Mouse (Mus musculus) heart, adult 2 months (tissue): Measurements from ENCODE around the gene Mslnl. TPM values are rescaled to one million over a fixed set of nuclear protein-coding genes. Genes with fewer than 3 reads are reported as not detected.
A peak's percentile ranks its signal among the peaks of the same experiment; 100 is the strongest.

Experiments
- DNase-seq, 2 experiments: peaks; one replicate each; pipeline ENCODE4 v3.0.0; 2021
- H3K27ac ChIP-seq: fragments of 200-600 bp; 2 replicates; pipeline ENCODE4 v1.8.1; 2022
- H3K27me3 ChIP-seq: fragments of 200-500 bp; 2 replicates; pipeline ENCODE4 v1.6.1; 2012; ENCODE audit warnings: mild to moderate bottlenecking, low read length, inconsistent platforms, mixed read lengths; ENCODE audit not compliant: control insufficient read depth, insufficient read depth
- H3K36me3 ChIP-seq: fragments of 200-500 bp; 2 replicates; pipeline ENCODE4 v1.6.1; 2012; ENCODE audit warnings: low read length, inconsistent platforms; ENCODE audit not compliant: control insufficient read depth, insufficient read depth
- H3K4me1 ChIP-seq: fragments of 200-500 bp; 2 replicates; pipeline ENCODE4 v1.6.1; 2011; ENCODE audit warnings: low read length; ENCODE audit not compliant: control insufficient read depth, insufficient read depth
- H3K4me3 ChIP-seq: fragments of 200-600 bp; 2 replicates; pipeline ENCODE4 v1.8.1; 2022
- H3K79me2 ChIP-seq: fragments of 200-500 bp; replicated peaks from 2 replicates; pipeline ENCODE4 v1.6.1; 2012; ENCODE audit warnings: mild to moderate bottlenecking, inconsistent platforms, low read length, moderate library complexity, mixed read lengths; ENCODE audit not compliant: control insufficient read depth, insufficient read depth
- H3K9ac ChIP-seq: fragments of 200-500 bp; 2 replicates; pipeline ENCODE4 v1.6.1; 2012; ENCODE audit warnings: low read depth, mild to moderate bottlenecking, control low read depth, inconsistent platforms, low read length, mixed read lengths
- CTCF ChIP-seq: fragments of 200-600 bp; IDR thresholded peaks from 2 replicates; pipeline ENCODE4 v1.8.1; 2022; ENCODE audit warnings: antibody characterized with exemption, mild to moderate bottlenecking, moderate library complexity
- EP300 ChIP-seq: fragments of 200-500 bp; IDR thresholded peaks from 2 replicates; pipeline ENCODE4 v1.6.1; 2011; ENCODE audit warnings: low read depth, low read length, control low read depth; ENCODE audit not compliant: insufficient read depth
- POLR2A ChIP-seq: fragments of 200-500 bp; IDR thresholded peaks from 2 replicates; pipeline ENCODE4 v1.6.1; 2011; ENCODE audit warnings: mild to moderate bottlenecking, low read depth, low read length, control low read depth; ENCODE audit not compliant: insufficient read depth
- WGBS: fragments of 180-500 bp; shearing (Covaris S2); methylation state at CpG from one replicate; pipeline ENCODE4 v1.1.7; 2018; 5-methylcytosine and 5-hydroxymethylcytosine counted together
- intact Hi-C: fragments of 180-260 bp; cut with DNase I; formaldehyde crosslinking; loops from one replicate; pipeline ENCODE4 v1.15.1; 2025
- polyA plus RNA-seq: library from polyadenylated mRNA; depleted of rRNA; stranded (reverse); fragments of >200 nt; gene quantifications from 2 replicates; pipeline ENCODE4 v1.2.3, GENCODE M21; 2012
- total RNA-seq, 2 experiments: library from RNA; stranded (reverse); gene quantifications; 2 replicates each; pipeline ENCODE4 v1.2.3; 2021

Gene Mslnl
- total and polyA plus RNA-seq, 3 experiments: 0.10 TPM; not detected in 2

DNA sequence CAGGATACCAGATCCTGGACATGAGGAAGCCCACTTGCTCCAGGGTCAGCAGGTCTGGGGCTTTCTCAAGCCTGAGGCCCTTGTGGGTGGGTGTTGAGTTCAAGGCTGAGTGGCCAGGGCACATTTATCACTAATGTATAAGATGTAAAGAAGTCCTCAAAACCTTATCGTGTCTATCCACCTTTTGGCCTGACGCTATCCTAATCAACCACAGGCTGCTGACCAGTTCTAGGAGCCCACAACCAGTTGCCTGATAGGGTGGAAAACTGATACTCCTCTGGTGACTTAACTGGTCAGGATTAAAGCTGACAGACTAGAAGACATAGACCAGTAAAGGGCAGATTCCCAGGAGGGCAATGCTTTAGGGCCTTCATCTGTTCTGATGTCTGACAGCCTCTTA, 25.8 kb upstream of the Mslnl start:
- Histone ChIP-seq H3K79me2 (no peaks in the 10 kb centered on the region), H3K27me3 (no peaks in the 10 kb centered on the region), H3K27ac (no peak overlapping the region), H3K4me1 (no peaks in the 10 kb centered on the region), H3K36me3 (no peaks in the 10 kb centered on the region), H3K9ac (no peak overlapping the region), H3K4me3 (no peak overlapping the region)
- DNase-seq: no peak
- intact Hi-C loops: no loop called here
- TF ChIP-seq CTCF (no peak), POLR2A (no peak), EP300 (no peak)
- 95% methylated on average over 2 of the region's 2 CpGs for WGBS

DNA sequence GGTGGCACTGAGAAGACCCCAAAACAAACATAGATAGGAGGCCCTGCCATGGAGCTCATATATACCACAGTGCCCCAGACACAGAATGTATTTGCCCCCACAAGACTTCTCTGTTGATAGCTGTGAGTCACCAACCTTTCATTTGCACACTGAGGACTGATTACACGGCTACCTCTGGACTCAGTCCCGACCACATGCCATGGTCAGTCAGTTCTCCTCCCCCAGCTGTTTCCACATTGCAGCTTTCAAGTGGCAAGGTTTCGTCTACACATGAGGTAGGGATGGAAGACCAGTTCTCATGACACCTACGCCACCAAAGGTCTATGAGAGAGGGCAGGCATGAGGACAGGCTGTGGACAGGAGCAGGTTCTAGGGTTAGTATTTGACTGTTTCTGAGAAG, 24.7 kb upstream of the Mslnl start:
- intact Hi-C loops: no loop called here
- DNase-seq: no peak
- H3K27me3 ChIP-seq: no peaks in the 10 kb centered on the region
- 55% methylated on average over 4 of the region's 4 CpGs for WGBS
- TF ChIP-seq POLR2A (no peak), EP300 (no peak), CTCF (no peak)
- no peak overlapping the region for H3K9ac ChIP-seq
- no peaks in the 10 kb centered on the region for H3K4me1 ChIP-seq
- no peaks in the 10 kb centered on the region for H3K36me3 ChIP-seq
- no peak overlapping the region for H3K27ac ChIP-seq
- no peak overlapping the region for H3K4me3 ChIP-seq
- H3K79me2 ChIP-seq: no peaks in the 10 kb centered on the region

DNA sequence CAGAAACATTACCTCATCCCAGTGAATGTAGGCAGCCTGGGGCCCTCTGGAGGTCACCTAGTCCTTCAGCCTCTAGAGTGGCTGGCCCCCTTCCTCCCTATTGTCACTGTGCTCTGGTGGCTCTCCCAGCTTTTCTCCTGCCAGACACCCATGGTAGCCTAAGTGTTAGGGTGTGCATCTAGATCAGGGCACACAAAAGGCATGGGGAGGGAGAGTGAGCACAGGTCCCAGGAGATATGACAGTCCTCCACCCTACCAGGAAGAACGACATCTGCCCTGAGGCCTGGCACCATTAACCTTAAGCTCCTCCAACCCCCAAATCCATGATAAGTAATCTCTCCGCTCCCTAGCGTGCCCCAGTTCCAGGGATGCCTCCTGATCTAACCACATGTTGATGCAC, 20.2 kb upstream of the Mslnl start:
- TF ChIP-seq CTCF: no peak
- TF ChIP-seq EP300: no peak
- no peak for TF ChIP-seq POLR2A
- WGBS: 62% methylated on average over 3 of the region's 3 CpGs
- Histone ChIP-seq H3K27me3 (peaks cover 2% of the 10 kb centered on the region; the same call in 1 of the 2 replicates), H3K4me1 (no peaks in the 10 kb centered on the region), H3K9ac (no peak overlapping the region), H3K79me2 (no peaks in the 10 kb centered on the region), H3K36me3 (no peaks in the 10 kb centered on the region), H3K4me3 (no peak overlapping the region), H3K27ac (no peak overlapping the region)
- no peak for DNase-seq
- intact Hi-C loops: no loop called here

DNA sequence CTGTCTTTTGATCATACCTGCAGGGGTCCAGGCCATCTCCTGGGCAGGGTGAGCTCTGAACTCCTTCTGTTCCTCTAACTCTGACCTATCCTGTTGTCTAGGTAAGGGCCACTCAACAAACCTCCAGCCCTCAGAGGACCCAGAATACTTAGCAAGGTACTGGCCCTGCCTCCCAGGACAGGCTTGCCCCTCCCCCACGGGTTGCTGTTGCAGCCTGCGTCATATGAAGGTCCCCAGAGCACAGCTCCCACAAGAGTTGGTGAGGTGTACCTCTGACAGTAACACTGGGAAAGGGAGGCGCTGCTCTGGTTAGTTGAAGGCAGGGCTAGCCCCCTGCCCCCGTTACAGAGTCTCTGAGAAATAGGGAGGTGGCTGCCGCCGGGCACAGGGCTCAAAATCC, 19.7 kb upstream of the Mslnl start:
- Histone ChIP-seq H3K4me3 (no peak overlapping the region), H3K9ac (no peak overlapping the region), H3K79me2 (no peaks in the 10 kb centered on the region), H3K27ac (no peak overlapping the region), H3K36me3 (no peaks in the 10 kb centered on the region), H3K4me1 (no peaks in the 10 kb centered on the region), H3K27me3 (peaks cover 2% of the 10 kb centered on the region; the same call in 1 of the 2 replicates)
- intact Hi-C loops: no loop called here
- TF ChIP-seq EP300 (no peak), POLR2A (no peak), CTCF (no peak)
- peak in 1 of 2 experiments; percentile 10 for DNase-seq
- WGBS: 15% methylated on average over 6 of the region's 6 CpGs

DNA sequence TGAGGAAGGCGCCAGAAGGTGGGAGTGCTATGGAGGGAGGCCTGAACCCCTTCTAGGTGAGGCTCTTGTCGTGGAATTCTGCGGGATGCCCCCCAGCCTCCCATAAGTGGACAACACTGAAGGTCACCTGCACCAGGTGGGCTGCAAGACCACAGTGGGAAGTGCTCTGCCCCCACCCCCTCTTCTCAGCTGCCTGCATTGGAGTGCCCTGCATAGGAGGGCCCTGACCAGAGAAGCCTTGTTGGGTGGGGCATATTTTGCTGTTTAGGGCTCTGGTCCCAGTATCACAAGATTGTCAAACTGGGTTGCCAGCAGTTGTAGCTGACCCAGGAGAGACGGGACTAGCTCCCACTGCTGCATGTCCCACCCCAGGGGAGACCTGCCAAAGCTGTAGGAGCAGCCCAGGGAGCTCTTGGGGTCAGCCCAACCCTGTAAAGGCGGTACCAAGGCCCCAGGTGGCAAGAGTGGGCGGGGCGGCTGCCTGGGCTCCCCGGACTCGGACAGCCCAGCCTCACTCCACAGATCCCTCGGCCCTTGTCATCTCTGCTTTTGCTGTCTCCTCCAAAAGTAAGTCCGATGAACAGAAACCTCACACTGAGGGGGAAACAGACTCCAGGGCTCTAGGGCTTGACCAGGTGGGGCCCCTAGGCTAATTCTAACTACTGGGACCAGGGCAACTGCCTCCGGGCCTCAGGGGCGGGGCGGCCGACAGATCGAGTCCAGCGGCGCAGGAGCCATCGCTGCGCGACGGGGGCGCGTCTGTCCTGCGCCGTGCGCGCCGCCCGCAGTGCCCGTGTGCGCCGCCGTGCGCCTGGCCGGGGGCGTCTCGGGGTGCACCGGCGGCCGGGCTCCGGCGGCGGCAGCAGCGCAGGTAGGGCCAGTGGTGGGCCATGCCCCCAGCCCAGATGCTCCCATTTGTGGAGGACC, 18.9 kb upstream of the Mslnl start, which contains the start of gene Gng13:
TSS of gene Gng13 (plus strand) at position 461 of the 927 bp plus-strand sequence.
- DNase-seq: peak in 1 of 2 experiments; percentile 15
- no peaks in the 10 kb centered on the region for H3K36me3 ChIP-seq
- WGBS: 2% methylated on average over 45 of the region's 45 CpGs

DNA sequence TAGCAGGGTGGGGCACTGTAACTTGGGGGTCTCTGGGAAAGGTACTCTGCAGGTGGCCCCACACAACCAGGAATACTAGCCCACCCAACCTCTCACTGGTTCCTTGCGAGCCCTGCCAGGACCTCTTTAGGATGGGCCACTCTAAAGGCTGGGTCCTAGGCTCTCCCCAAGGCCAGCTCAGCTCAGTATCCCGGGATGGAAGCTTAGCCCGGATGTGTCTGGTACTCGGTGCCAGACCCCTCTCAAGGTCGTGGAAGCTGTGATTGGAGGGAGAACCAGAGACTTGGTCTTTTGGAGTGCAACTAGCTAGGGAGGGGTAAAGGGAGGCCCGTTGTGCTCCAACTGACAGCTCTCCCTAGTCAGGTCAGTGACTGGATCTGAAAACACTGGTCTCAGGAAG, 18.2 kb upstream of the Mslnl start:
- no peak for DNase-seq

More for the DNA sequence above, 18.9 kb upstream of the Mslnl start, which contains the start of gene Gng13:
- Histone ChIP-seq H3K4me3 (no peak within 1 kb of the TSS), H3K9ac (no peak within 1 kb of the TSS), H3K79me2 (no peaks in the 10 kb centered on the region), H3K27ac (no peak within 1 kb of the TSS), H3K27me3 (peaks cover 2% of the 10 kb centered on the region; the same call in 1 of the 2 replicates), H3K4me1 (no peaks in the 10 kb centered on the region)
- no peak for TF ChIP-seq CTCF
- no peak for TF ChIP-seq POLR2A
- no peak for TF ChIP-seq EP300
- intact Hi-C loops: no loop called here

More for the DNA sequence above, 18.2 kb upstream of the Mslnl start:
- peaks cover 2% of the 10 kb centered on the region; the same call in 1 of the 2 replicates for H3K27me3 ChIP-seq
- H3K79me2 ChIP-seq: no peaks in the 10 kb centered on the region
- TF ChIP-seq POLR2A: no peak
- TF ChIP-seq CTCF: no peak
- TF ChIP-seq EP300: no peak
- H3K27ac ChIP-seq: no peak overlapping the region
- intact Hi-C loops: no loop called here
- H3K4me3 ChIP-seq: no peak overlapping the region
- H3K4me1 ChIP-seq: no peaks in the 10 kb centered on the region
- H3K36me3 ChIP-seq: no peaks in the 10 kb centered on the region
- H3K9ac ChIP-seq: no peak overlapping the region
- 15% methylated on average over 6 of the region's 6 CpGs for WGBS
